Mouse (Mus musculus) kidney, postnatal 0 days (tissue): ENCODE measurements at regions not wholly inside any gene's neighbourhood (a gene's known extent, or its start where the extent isn't known, plus 50 kb on each side); places are given as distances from the start of the nearest gene placed in this dataset.

ENCODE experiments used
- ATAC-seq: fragments of 200-750 bp; cut with Nextera tagmentation; replicated peaks from 2 replicates; pipeline ENCODE4 v1.8.0; 2017; ENCODE audit warnings: low read depth, moderate number of reproducible peaks, moderate TSS enrichment, moderate library complexity; ENCODE audit not compliant: low FRiP score
- DNase-seq: peaks from one replicate; pipeline ENCODE4 v3.0.0-alpha.2; 2016; ENCODE audit warnings: low spot score
- H3K27ac ChIP-seq: fragments of 300-500 bp; sonication (generic); 2 replicates; pipeline ENCODE4 v1.5.1; 2014; ENCODE audit warnings: mild to moderate bottlenecking
- H3K27me3 ChIP-seq: fragments of 300-500 bp; sonication (generic); 2 replicates; pipeline ENCODE4 v1.6.1; 2014; ENCODE audit warnings: low read length, mixed read lengths; ENCODE audit not compliant: insufficient read depth
- H3K36me3 ChIP-seq: fragments of 300-500 bp; sonication (generic); 2 replicates; pipeline ENCODE4 v1.6.1; 2014; ENCODE audit warnings: low read length, mixed read lengths; ENCODE audit not compliant: insufficient read depth
- H3K4me1 ChIP-seq: fragments of 300-500 bp; sonication (generic); replicated peaks from 2 replicates; pipeline ENCODE4 v1.6.1; 2014; ENCODE audit warnings: antibody characterized with exemption, low read length, mixed read lengths; ENCODE audit not compliant: insufficient read depth
- H3K4me2 ChIP-seq: fragments of 300-500 bp; sonication (generic); 2 replicates; pipeline ENCODE4 v1.6.1; 2014; ENCODE audit warnings: mild to moderate bottlenecking, low read length, moderate library complexity, mixed read lengths
- H3K4me3 ChIP-seq: fragments of 300-500 bp; sonication (generic); replicated peaks from 2 replicates; pipeline ENCODE4 v1.5.1; 2014; ENCODE audit warnings: low read depth, low read length
- H3K9ac ChIP-seq: fragments of 300-500 bp; sonication (generic); 2 replicates; pipeline ENCODE4 v1.6.1; 2014; ENCODE audit warnings: low read depth, low read length
- H3K9me3 ChIP-seq: fragments of 300-500 bp; sonication (generic); replicated peaks from 2 replicates; pipeline ENCODE4 v1.6.1; 2016; ENCODE audit warnings: low read length, inconsistent platforms, mixed read lengths
- CTCF ChIP-seq: IDR thresholded peaks from 2 replicates; pipeline ENCODE4 v1.5.1; 2016; ENCODE audit warnings: antibody characterized with exemption, low read depth, mild to moderate bottlenecking, moderate library complexity
- WGBS: fragments of 180-500 bp; shearing (Covaris S2); extraction: QIAGEN DNeasy Blood & Tissue Kit; methylation state at CpG from one replicate; pipeline ENCODE4 v1.1.7; 2014; 5-methylcytosine and 5-hydroxymethylcytosine counted together

- Histone ChIP-seq H3K9ac (no peak overlapping the region), H3K27me3 (no peaks in the 10 kb centered on the region), H3K27ac (no peak overlapping the region), H3K4me3 (no peak overlapping the region), H3K36me3 (no peaks in the 10 kb centered on the region), H3K4me1 (no peaks in the 10 kb centered on the region), H3K9me3 (no peaks in the 10 kb centered on the region), H3K4me2 (no peak overlapping the region)
- peak; percentile 84 for TF ChIP-seq CTCF
- ATAC-seq, result no peak
- 42% methylated on average over 7 of the region's 7 CpGs for WGBS
- peak; percentile 52 for DNase-seq
Measured at GRCm38 (mm10) chr2:159163985-159164384, 369.4 kb downstream of the Dhx35 start.

GRCm38 (mm10) chr2:159168553-159169064 is 374.0 kb downstream of the Dhx35 start:
- H3K4me1 ChIP-seq, result no peaks in the 10 kb centered on the region
- H3K36me3 ChIP-seq, result no peaks in the 10 kb centered on the region
- TF ChIP-seq CTCF, result no peak
- DNase-seq (peak; percentile 25), ATAC-seq (no peak)
- no peak overlapping the region for H3K27ac ChIP-seq
- H3K9me3 ChIP-seq, result no peaks in the 10 kb centered on the region
- no peaks in the 10 kb centered on the region for H3K27me3 ChIP-seq
- H3K4me3 ChIP-seq, result no peak overlapping the region
- H3K4me2 ChIP-seq, result no peak overlapping the region
- H3K9ac ChIP-seq, result no peak overlapping the region
- 60% methylated on average over 7 of the region's 7 CpGs for WGBS

DNA sequence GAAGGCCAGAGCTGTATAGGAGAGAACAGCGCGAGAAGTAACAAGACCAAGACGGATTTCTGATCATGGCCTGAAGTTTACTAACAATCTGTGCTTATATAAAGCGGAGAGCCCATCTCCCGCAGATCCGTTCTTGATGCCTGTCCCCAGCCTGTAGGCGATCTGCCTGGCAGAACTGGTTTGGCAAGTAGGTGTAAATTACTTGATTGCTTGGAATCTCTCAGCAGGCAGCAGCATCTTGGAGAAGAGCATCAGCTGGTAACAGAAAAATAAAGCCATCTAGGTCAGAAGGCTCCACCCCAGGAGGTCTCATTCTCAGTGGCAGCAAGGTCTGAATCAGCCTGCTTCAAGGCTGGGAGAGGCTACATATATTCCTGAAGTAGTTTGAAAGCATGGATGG is 401.5 kb downstream of the Dhx35 start:
- Histone ChIP-seq H3K4me2 (no peak overlapping the region), H3K27me3 (no peaks in the 10 kb centered on the region), H3K27ac (no peak overlapping the region), H3K4me1 (no peaks in the 10 kb centered on the region), H3K4me3 (no peak overlapping the region), H3K9ac (no peak overlapping the region), H3K36me3 (no peaks in the 10 kb centered on the region), H3K9me3 (no peaks in the 10 kb centered on the region)
- TF ChIP-seq CTCF, result no peak
- no peak for ATAC-seq
- DNase-seq, result no peak
- WGBS, result 43% methylated on average over 7 of the region's 7 CpGs

GRCm38 (mm10) chr2:159232266-159232665 is 437.7 kb downstream of the Dhx35 start:
- Histone ChIP-seq H3K36me3 (no peaks in the 10 kb centered on the region), H3K9me3 (no peaks in the 10 kb centered on the region), H3K4me2 (no peak overlapping the region), H3K4me1 (no peaks in the 10 kb centered on the region), H3K4me3 (no peak overlapping the region), H3K9ac (no peak overlapping the region), H3K27me3 (no peaks in the 10 kb centered on the region), H3K27ac (no peak overlapping the region)
- ATAC-seq, result no peak
- 46% methylated on average over 2 of the region's 2 CpGs for WGBS
- TF ChIP-seq CTCF, result no peak
- DNase-seq, result no peak

- WGBS, result 48% methylated on average over 6 of the region's 6 CpGs
- Histone ChIP-seq H3K27me3 (no peaks in the 10 kb centered on the region), H3K27ac (no peak overlapping the region), H3K4me3 (no peak overlapping the region), H3K4me1 (no peaks in the 10 kb centered on the region), H3K4me2 (no peak overlapping the region), H3K9ac (no peak overlapping the region), H3K9me3 (no peaks in the 10 kb centered on the region), H3K36me3 (no peaks in the 10 kb centered on the region)
- no peak for TF ChIP-seq CTCF
- DNase-seq, result no peak
- no peak for ATAC-seq
Measured at GRCm38 (mm10) chr2:159235000-159235399, 440.4 kb downstream of the Dhx35 start.

DNA sequence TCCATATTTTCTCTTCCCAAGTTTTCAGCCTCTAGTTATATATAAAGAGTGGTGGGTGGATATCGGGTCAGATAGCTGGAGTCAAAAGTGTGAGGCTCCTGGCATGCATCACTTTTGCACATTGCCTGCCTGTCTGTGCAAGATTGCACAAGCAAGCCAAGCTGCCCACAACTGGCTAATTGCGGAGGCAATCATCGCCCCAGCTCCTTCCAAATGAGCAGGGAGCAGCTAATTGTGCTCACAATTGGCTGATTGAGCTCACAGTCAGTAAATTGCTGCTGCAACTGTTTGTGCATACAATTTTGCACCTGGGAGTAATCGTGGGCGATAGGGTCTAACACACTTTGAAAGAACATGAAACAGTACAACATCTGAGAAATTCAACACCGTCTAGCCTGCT is 455.5 kb downstream of the Dhx35 start:
- 46% methylated on average over 6 of the region's 6 CpGs for WGBS
- H3K27me3 ChIP-seq, result no peaks in the 10 kb centered on the region
- peak; percentile 7 for DNase-seq
- H3K9ac ChIP-seq, result no peak overlapping the region
- no peak for TF ChIP-seq CTCF
- no peaks in the 10 kb centered on the region for H3K4me1 ChIP-seq
- H3K9me3 ChIP-seq, result no peaks in the 10 kb centered on the region
- no peaks in the 10 kb centered on the region for H3K36me3 ChIP-seq
- H3K4me3 ChIP-seq, result no peak overlapping the region
- H3K4me2 ChIP-seq, result no peak overlapping the region
- H3K27ac ChIP-seq, result no peak overlapping the region
- ATAC-seq, result no peak

GRCm38 (mm10) chr2:159250993-159251665 is 456.5 kb downstream of the Dhx35 start:
- ATAC-seq, result no peak

More at GRCm38 (mm10) chr2:159250993-159251665, 456.5 kb downstream of the Dhx35 start:
- DNase-seq, result peak; percentile 59
- Histone ChIP-seq H3K4me2 (no peak overlapping the region), H3K27ac (no peak overlapping the region), H3K27me3 (no peaks in the 10 kb centered on the region), H3K4me1 (no peaks in the 10 kb centered on the region), H3K36me3 (no peaks in the 10 kb centered on the region), H3K9me3 (no peaks in the 10 kb centered on the region), H3K9ac (no peak overlapping the region), H3K4me3 (no peak overlapping the region)
- 37% methylated on average over 6 of the region's 6 CpGs for WGBS
- TF ChIP-seq CTCF, result no peak
